Mouse (Mus musculus): Measurements from ENCODE around the gene Cmtm4. TPM values are rescaled to one million over a fixed set of nuclear protein-coding genes. Genes with fewer than 3 reads are reported as not detected.

The Cmtm4 gene
- under 1 TPM; 0.32 to 0.78 (median 0.64) TPM for polyA plus RNA-seq (2017; shearing (Covaris generic))

- ATAC-seq = peak; percentile 76
Observed at GRCm38 (mm10) chr8:104395703-104396357, at the start of gene Cmtm4. TSS of gene Cmtm4 (minus strand) at chr8:104395807.

GRCm38 (mm10) chr8:104445248-104445647 is 49.6 kb upstream of the Cmtm4 start:
- no peak for ATAC-seq

- no peak for ATAC-seq
Observed at GRCm38 (mm10) chr8:104443125-104443679, 47.6 kb upstream of the Cmtm4 start.

DNA sequence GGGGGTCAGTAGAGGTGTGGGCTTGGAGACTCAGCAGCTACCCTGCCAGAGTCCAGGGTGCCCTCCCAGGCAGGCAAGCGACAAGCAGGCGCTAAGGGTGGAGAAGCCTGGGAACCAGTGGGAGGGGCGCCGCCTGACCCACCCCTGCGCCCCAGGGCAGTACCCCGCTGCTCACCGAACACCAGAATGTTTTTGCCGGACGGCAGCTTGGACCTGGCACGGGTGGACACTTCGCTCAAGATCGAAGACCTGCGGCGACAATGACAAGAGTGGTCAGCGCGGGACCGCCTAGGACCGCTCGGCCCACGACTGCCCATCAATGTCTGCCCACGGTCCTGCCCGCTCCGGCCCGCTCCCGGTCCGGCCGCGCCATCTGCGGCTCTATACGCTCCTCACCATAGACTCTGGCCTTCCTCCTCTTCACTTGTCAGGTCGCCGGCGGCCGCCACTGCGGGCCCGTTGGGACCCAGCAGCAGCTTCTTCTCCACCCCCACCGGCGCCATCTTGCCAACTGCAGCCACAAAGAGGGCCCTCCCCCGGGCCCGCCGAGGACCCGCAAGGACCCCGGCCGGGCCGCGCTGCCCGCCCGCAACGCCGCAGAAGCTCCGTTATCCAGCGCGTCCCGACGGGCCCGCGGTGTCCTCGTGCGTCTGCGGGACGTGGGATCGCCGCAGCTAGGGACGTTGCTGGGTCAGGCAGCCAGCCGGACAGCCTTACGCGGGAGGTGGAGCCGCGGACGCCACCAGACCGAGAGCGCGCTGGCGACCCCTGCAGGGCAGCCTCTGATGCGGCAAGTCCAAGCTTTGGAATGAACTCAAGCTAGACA is 46.9 kb upstream of the Cmtm4 start, which contains the start of gene Dync1li2:
TSS of gene Dync1li2 (minus strand) at position 749 of the 826 bp plus-strand sequence.
- peak; percentile 93 for ATAC-seq

- no peak for ATAC-seq
Observed at GRCm38 (mm10) chr8:104441613-104442012, 46.0 kb upstream of the Cmtm4 start.

DNA sequence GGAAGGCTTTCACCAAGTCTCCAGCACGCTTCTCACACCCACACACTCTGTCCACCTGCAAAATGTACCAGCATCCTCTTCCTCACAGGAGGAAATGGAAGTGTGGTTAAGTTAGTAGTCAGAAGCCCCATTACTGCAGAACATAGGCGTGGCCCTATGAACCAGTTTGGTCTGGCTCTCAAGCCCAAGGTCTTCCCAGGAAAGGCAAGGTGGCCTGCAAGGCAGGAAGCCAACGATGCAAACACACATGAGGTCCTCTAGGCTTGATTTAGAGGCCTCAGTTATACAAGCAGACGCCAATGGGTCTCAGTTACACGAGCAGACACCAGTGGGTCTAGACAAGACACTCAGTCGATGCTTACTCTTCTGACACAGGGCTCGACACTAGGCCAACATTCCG is 43.9 kb upstream of the Cmtm4 start:
- no peak for ATAC-seq

DNA sequence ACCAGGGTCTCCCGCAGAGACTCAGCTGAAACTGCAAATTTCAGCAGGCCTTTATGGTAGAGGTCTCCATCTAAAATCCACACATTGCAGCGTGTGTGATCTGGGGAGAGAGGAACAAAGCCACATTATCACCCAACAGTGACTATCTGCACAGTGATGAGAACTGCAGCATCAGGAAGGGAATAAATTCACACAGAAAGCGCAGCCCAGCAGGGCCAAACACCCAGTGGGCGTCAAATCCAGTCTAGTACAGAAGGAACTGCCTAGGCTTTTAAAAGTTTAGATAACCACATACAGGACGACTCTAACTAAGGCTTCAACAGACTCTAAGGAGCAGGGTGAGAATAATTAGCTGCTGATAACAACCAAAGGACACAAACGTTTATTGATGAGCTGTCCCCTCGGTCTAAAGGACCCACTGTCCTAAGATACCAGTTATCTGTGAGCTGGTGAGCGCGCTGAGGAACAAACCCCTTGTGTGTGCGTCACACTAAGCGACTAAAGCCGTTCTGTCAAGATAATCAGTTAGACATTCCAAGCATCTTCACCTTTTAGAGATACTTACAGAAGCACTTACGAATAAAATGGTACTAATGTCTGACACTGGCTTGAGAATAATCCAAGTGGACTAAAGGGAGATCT is 42.0 kb upstream of the Cmtm4 start:
- ATAC-seq = no peak

DNA sequence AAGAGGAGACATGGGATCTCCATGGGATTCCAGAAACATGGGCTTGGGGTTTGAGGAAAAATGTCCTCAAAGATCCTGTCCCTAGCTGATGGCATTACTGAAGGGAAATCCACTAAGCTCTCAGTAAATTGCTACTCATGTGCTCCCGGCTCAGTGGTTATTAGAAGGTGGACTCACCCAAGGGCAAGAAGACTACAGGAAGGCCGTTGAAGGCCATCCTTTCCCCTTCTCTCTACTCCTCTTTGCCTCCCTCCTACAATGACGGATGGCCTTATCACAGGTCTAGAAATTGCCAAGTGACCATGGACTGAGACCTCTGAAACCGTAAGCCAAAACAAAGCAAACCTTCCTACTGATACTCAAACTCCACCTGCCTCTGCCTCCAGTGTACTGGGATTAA is 41.0 kb upstream of the Cmtm4 start:
- ATAC-seq = no peak

- peak; percentile 50 for ATAC-seq
Observed at GRCm38 (mm10) chr8:104436038-104436437, 40.4 kb upstream of the Cmtm4 start.

DNA sequence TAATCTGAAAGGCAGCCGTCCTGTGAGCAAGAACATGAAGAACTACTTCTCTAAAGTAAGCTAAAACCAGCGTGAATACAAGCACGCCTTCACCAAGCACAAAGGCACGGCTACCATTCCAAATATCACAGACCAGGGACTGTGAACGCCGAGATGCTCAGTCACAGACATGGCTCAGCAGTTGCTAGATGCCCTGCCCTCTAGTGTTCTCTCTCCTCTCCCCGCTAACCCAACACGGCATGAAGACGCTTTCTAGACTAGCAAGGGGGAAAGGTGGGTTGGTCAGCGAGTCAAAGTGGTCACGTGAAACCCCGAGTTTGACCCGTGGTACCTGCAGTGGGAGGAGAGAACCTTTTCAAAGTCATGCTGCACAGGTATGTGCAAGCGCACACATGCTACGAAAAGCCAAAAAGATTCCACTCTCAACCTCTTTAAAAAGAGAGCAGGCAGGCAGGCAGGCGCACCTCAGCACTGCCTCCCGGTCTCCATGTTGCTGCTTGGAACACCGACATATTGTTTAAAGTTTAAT is 39.3 kb upstream of the Cmtm4 start:
- ATAC-seq = no peak

DNA sequence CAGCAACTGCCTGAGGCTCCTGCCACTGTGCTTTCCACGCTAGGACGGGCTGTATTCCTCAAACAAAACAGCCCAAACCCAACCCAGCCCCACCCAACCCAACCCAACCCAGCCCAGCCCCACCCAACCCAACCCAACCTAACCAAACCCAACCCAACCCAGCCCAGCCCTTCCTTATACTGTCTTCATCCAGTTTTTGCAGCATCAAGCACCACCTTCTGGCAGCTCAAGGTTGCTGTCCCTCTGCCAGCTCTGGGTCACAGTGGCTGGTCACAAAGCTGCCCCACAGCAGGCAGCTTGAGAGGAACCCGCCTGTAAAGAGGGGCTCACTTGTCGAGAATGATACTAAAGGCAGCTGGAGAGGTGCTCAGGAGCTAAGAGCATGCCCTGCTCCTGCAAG is 38.7 kb upstream of the Cmtm4 start:
- no peak for ATAC-seq

DNA sequence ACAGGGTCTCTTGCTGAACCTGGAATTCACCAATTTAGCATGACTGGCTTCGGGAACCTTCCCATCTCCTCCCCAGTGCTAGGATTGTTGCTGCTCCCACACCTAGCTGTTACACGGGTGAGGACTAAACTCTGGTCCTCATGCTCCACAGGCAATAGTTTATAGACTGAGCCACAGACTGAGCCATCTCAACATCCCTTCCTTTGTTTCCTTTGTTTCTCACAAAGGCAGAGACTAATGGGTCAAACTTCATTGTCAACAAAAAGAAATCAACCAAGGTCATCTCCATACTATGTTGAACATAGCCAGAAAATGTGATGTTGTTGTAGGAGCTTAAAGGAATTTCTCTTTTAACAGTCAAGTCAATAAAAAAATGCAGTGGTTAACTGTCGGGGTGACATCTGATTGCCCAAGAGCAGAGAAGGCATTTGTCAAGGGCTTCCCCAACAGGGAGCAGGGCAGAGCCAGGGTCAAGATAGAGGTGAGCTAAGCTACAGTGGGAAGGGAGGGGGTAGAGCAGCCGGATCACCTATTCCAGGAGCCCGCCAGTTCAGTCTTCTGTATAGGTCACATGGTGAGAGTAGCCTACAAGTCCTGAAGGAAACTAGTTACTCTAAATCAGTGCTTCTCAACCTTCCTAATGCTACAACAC is 37.7 kb upstream of the Cmtm4 start:
- ATAC-seq = no peak

GRCm38 (mm10) chr8:104432656-104433055 is 37.0 kb upstream of the Cmtm4 start:
- ATAC-seq = no peak

- ATAC-seq = no peak
Observed at GRCm38 (mm10) chr8:104430230-104430629, 34.6 kb upstream of the Cmtm4 start.

DNA sequence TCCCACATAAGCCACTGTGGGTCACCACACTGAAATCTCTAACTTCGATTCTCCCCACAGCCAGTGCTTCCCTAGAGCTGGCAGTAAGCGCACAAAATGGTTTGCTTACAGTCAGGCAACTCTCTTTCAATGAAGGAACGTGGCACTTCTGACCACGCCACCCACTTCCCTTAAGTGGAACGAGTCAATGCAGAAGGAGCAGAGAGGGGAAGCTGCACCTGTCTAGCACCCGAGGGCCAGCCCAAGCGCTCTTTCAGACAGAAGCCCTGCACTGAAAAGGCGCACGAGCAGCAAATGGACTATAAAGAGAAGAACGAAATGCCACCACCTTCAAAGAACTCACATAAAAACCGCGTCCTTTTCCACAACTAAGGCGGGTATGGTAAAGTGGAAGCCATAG is 32.1 kb upstream of the Cmtm4 start:
- ATAC-seq = no peak

DNA sequence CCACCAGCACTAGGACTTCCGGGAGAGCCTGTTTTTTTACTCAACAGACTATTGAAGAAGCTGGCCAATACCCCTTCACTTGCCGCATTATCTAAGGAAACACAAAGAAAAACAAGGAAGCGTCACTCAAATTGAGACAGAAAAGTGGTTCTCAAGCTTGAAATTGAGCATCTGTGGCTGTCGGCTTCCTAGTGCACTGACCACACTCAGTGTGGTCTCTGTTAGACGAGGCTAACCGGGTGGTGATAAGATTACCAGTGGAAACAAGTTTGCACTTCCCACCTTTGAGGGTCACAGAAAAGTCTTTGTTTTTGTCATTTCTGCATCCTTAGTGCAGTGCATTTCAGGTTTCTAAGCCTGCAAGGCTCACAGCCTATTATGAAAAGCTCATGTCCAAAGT is 26.7 kb upstream of the Cmtm4 start:
- no peak for ATAC-seq

DNA sequence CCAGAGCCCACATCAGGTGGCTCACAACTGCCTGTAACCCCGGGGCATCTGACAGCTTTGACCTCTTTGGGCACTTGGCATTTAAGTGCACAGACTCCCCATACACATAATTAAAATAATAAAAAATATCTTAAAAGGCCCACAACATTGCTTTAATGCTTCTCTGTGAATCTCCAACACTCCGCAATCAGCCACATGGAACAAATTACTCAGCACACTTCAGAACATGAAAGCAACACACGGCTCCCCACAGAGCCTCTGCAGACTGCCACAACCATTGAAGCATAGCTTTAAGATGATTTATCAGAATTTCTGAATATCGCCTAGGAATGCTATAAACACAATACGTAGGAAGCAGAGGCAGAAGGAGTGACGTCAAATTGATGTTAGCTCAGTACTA is 20.4 kb upstream of the Cmtm4 start:
- no peak for ATAC-seq

GRCm38 (mm10) chr8:104414204-104414603 is 18.6 kb upstream of the Cmtm4 start:
- no peak for ATAC-seq

GRCm38 (mm10) chr8:104413770-104414169 is 18.2 kb upstream of the Cmtm4 start:
- no peak for ATAC-seq

DNA sequence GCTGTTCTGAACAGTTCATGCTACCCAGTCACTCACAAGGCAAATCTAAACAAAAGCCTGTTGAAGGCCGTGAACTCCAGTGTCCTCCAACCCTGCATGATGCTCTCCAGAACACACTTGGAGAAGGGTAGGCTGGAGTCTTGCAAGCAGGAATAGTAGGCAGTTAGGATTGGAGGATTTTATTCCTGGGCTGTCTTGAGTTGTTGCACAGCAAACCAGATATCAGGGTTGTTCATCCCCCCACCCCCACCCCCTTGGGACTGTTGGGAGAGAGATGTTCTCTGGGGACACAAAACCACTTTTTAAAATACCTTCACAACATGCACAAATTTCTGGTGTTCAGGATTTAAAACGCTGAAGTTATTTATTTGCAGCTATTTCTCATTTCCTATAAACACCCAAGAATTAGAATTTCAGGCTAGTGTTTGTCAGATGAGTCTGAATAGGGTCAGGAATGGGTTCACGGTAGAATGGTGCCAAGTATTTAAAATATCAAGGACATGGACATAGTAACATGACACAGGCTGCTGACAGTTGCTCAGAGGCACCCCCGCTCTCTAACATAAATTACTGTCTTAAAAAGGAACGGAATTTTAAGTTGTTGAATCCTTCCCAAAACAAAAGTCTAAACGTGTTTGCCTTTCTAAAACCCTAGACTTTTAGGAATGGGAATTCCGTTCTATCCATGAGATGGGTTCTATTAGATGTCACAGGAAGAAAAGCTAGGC is 17.4 kb upstream of the Cmtm4 start:
- ATAC-seq = no peak

GRCm38 (mm10) chr8:104411972-104412371 is 16.4 kb upstream of the Cmtm4 start:
- no peak for ATAC-seq

DNA sequence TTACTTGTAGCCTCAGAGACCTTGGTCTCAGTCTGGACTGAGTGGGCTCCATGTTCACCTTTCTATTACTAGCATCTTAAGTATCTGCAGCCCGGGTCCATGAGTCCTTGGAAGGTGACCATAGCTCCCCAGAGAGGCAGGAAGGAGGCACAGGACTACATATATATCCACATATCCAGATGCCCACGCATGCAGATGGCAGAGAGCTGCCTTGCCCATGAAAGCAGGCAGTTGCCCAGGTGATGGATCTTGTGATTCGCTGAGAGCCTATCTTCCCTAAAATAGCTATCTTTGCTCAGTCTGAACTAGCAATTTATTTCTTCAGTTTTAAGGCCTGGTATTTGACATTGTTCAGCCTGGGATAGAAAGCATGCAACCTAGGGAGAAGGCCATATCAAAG is 15.9 kb upstream of the Cmtm4 start:
- ATAC-seq = no peak

Measured in inflammation-experienced regulatory T-cells, adult 6 months (primary cell).